Mouse (Mus musculus) heart, postnatal 0 days (tissue): ENCODE data around the gene Zfp385c.

ENCODE experiments used
- CTCF ChIP-seq: IDR thresholded peaks from 2 replicates; pipeline ENCODE4 v1.5.1; 2016; ENCODE audit warnings: antibody characterized with exemption, control low read depth, low read depth
- EP300 ChIP-seq: IDR thresholded peaks from 2 replicates; pipeline ENCODE4 v1.6.1; 2016; ENCODE audit warnings: antibody characterized with exemption, low read depth

DNA sequence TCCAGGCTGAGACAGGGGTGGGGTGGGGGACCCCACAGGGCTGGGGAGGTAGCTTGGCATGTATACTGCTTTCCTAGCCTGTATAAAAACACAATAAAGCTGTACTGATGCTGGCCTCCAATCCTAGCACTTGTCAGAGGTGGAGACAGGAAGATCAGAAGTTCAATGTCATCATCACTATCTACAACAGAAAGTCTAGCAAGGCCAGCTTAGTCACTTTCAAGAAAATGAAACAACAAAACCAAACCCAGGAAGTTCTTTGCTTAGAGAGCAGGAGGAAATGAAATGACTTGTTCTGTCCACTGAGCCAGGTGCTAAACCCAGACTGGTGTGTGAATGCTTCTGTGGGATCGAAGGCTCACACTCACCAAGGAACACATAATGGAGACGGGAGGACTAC lies 103.8 kb downstream of the Zfp385c start:
- TF ChIP-seq EP300 (no peak), CTCF (no peak)
